Mouse (Mus musculus) liver, postnatal 0 days (tissue): Measurements from ENCODE around the gene Cmtm1. TPM values are rescaled to one million over a fixed set of nuclear protein-coding genes. Genes with fewer than 3 reads are reported as not detected.

Experiments
- ATAC-seq: fragments of 200-750 bp; cut with Nextera tagmentation; 2 replicates; pipeline ENCODE4 v1.8.0; 2017; ENCODE audit warnings: mild to moderate bottlenecking, moderate library complexity
- DNase-seq: peaks from one replicate; pipeline ENCODE4 v3.0.0-alpha.2; 2016
- H3K27ac ChIP-seq: fragments of 300-500 bp; sonication (generic); 2 replicates; pipeline ENCODE4 v1.5.1; 2014; ENCODE audit warnings: antibody characterized with exemption, moderate library complexity, mild to moderate bottlenecking, low read depth
- H3K27me3 ChIP-seq: fragments of 300-500 bp; sonication (generic); 2 replicates; pipeline ENCODE4 v1.6.1; 2014; ENCODE audit warnings: low read length, control low read depth, mixed read lengths; ENCODE audit not compliant: insufficient read depth
- H3K36me3 ChIP-seq: fragments of 300-500 bp; sonication (generic); replicated peaks from 2 replicates; pipeline ENCODE4 v1.6.1; 2014; ENCODE audit warnings: mild to moderate bottlenecking, control low read depth, low read length, moderate library complexity, mixed read lengths; ENCODE audit not compliant: insufficient read depth
- H3K4me1 ChIP-seq: fragments of 300-500 bp; sonication (generic); 2 replicates; pipeline ENCODE4 v1.6.1; 2014; ENCODE audit warnings: antibody characterized with exemption, mild to moderate bottlenecking, control low read depth; ENCODE audit not compliant: insufficient read depth
- H3K4me2 ChIP-seq: fragments of 300-500 bp; sonication (generic); 2 replicates; pipeline ENCODE4 v1.6.1; 2014; ENCODE audit warnings: low read depth, mild to moderate bottlenecking, low read length, moderate library complexity, mixed read lengths
- H3K4me3 ChIP-seq: fragments of 300-500 bp; sonication (generic); 2 replicates; pipeline ENCODE4 v1.5.1; 2014; ENCODE audit warnings: low read depth, low read length
- H3K9ac ChIP-seq: fragments of 300-500 bp; sonication (generic); replicated peaks from 2 replicates; pipeline ENCODE4 v1.6.1; 2014; ENCODE audit warnings: mild to moderate bottlenecking, moderate library complexity
- H3K9me3 ChIP-seq: fragments of 300-500 bp; sonication (generic); 2 replicates; pipeline ENCODE4 v1.6.1; 2016; ENCODE audit warnings: mild to moderate bottlenecking, control low read depth, low read length, mixed read lengths
- CTCF ChIP-seq: sonication (generic); IDR thresholded peaks from 2 replicates; pipeline ENCODE4 v1.5.1; 2016; ENCODE audit warnings: antibody characterized with exemption, low read depth
- EP300 ChIP-seq: IDR thresholded peaks from 2 replicates; pipeline ENCODE4 v1.6.1; 2016; ENCODE audit warnings: antibody characterized with exemption, low read depth, mild to moderate bottlenecking
- WGBS: fragments of 180-500 bp; shearing (Covaris S2); extraction: QIAGEN DNeasy Blood & Tissue Kit; methylation state at CpG from one replicate; pipeline ENCODE4 v1.1.7; 2014; ENCODE audit not compliant: insufficient replicate concordance; 5-methylcytosine and 5-hydroxymethylcytosine counted together
- polyA plus RNA-seq: library from polyadenylated mRNA; unstranded; fragments of >200 nt; fragmentation: Nextera tagmentation; extraction: Ambion mirVana; gene quantifications from 2 replicates; pipeline ENCODE4 v1.2.1, GENCODE M21; 2015

The Cmtm1 gene
- polyA plus RNA-seq, 1 experiment from 2014 or later = not detected

- Histone ChIP-seq H3K4me3 (no peak overlapping the region), H3K4me2 (no peak overlapping the region), H3K36me3 (peaks cover 5% of the 10 kb centered on the region), H3K4me1 (peaks cover 9% of the 10 kb centered on the region), H3K27ac (no peak overlapping the region), H3K27me3 (no peaks in the 10 kb centered on the region), H3K9me3 (no peaks in the 10 kb centered on the region), H3K9ac (no peak overlapping the region)
- ATAC-seq (no peak), DNase-seq (peak; percentile 58)
- TF ChIP-seq CTCF = peak; percentile 78
- TF ChIP-seq EP300 = no peak
- 73% methylated on average over 3 of the region's 3 CpGs for WGBS
Observed at GRCm38 (mm10) chr8:104253016-104253415, 56.9 kb downstream of the Cmtm1 start.

GRCm38 (mm10) chr8:104251461-104251860 lies 58.5 kb downstream of the Cmtm1 start:
- no peak for ATAC-seq
- Histone ChIP-seq H3K4me2 (peak overlapping the region; percentile 93), H3K4me1 (peaks cover 17% of the 10 kb centered on the region), H3K36me3 (no peaks in the 10 kb centered on the region), H3K9ac (peak overlapping the region; percentile 76; the same call in 1 of the 2 replicates), H3K4me3 (peak overlapping the region; percentile 79), H3K27ac (peak overlapping the region; percentile 84; the same call in 1 of the 2 replicates), H3K9me3 (no peaks in the 10 kb centered on the region), H3K27me3 (no peaks in the 10 kb centered on the region)
- peak; percentile 33 for DNase-seq
- no peak for TF ChIP-seq EP300
- TF ChIP-seq CTCF = no peak
- WGBS = under 1% methylated on average over 7 of the region's 7 CpGs

DNA sequence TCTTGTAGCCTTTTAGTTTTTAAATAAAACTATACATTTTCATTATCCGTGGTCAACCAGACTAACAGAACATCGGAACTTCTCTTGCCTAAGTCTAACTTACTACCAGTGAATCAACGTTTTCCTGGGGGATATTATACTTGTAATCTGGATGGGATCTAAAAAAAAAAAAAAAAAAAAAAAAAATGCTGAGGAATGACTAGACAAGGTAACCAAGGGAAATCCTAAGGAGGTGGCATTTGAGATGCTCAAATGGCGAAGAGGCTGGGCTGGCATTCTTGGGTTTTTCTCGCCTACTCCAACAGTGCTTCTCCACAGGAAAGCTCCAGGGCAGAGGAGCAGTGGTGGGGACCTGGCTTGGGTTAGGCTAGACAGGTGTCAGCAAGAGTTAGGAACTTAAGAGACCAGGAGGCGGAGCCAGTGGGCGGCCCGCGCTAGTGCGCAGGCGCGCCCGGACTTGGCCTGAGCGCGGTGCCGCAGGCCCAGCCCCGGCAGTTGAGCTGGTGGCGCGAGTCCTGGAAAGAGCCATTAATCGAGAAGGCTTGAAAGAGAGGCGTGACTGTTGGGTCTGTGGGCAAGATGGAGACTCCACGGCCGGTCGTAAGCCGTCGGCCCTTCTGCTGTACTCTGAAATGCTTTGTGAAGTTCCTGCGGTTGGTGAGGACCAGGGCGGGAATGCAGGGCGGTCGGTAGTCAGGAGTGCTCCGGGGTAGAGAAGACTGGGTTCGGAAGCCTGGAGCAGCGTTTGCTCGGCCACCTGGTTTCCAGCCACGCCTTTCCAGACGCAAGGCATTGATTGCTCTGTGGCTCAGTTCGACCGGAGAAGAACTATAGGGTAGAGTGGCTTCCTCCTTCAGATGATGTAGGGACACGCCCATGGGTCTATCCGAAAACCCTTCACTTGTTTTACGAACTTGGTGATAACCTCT lies 59.2 kb downstream of the Cmtm1 start, which contains the start of gene Cklf:
Cklf (plus strand) TSS at position 423 of the 929 bp plus-strand sequence.
- H3K27ac ChIP-seq = peak within 1 kb of the TSS; percentile 84
- H3K36me3 ChIP-seq = no peaks in the 10 kb centered on the region
- H3K27me3 ChIP-seq = no peaks in the 10 kb centered on the region
- peak; percentile 47 for TF ChIP-seq CTCF
- TF ChIP-seq EP300 = no peak
- H3K4me1 ChIP-seq = peaks cover 17% of the 10 kb centered on the region
- WGBS = 4% methylated on average over 41 of the region's 41 CpGs
- H3K4me2 ChIP-seq = peak within 1 kb of the TSS; percentile 93
- ATAC-seq (peak; percentile 78), DNase-seq (peak; percentile 92)
- H3K9me3 ChIP-seq = no peaks in the 10 kb centered on the region
- H3K4me3 ChIP-seq = peak within 1 kb of the TSS; percentile 79
- H3K9ac ChIP-seq = peak within 1 kb of the TSS; percentile 76

DNA sequence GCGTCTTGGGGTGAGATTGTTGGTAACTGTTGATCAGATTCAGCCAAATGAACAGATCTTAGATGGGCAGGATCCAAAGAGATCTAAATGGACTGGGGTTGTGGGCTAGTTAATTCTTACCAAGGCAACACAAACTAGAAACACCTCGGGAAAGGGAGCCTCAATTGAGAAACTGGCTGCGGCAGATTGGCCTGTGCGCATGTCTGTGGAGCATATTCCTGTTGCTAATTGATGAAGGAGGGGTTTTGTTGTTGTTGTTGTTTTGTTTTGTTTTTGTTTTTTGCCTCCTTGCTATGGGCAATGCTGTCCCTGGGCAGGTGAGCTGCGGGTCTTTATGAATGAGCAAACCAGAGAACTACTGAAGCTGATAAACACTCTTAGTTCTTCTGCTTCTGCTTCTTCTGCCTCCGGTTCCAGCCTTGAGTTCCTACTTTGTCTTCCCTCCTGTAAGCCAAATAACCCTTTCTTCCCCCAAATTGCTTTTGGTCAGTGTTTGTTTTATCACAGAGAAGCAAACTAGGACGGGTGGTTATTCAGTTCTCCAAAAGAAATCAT lies 60.4 kb downstream of the Cmtm1 start:
- H3K4me2 ChIP-seq = no peak overlapping the region

GRCm38 (mm10) chr8:104248276-104248675 lies 61.7 kb downstream of the Cmtm1 start, which contains the start of gene Tk2:
Gene Tk2, minus strand, starts transcription at chr8:104248558.
- Histone ChIP-seq H3K4me2 (peak within 1 kb of the TSS; percentile 88), H3K4me3 (peak within 1 kb of the TSS; percentile 93), H3K9ac (peak within 1 kb of the TSS; percentile 91), H3K36me3 (no peaks in the 10 kb centered on the region; the same call in 1 of the 2 replicates), H3K4me1 (peaks cover 17% of the 10 kb centered on the region), H3K9me3 (no peaks in the 10 kb centered on the region), H3K27ac (peak within 1 kb of the TSS; percentile 91), H3K27me3 (no peaks in the 10 kb centered on the region)
- WGBS = under 1% methylated on average over 28 of the region's 28 CpGs
- ATAC-seq (peak; percentile 86), DNase-seq (peak; percentile 93)
- TF ChIP-seq EP300 (no peak), CTCF (no peak)

More for the DNA sequence above, 60.4 kb downstream of the Cmtm1 start:
- no peak for TF ChIP-seq EP300
- no peak for TF ChIP-seq CTCF
- 73% methylated on average over 7 of the region's 7 CpGs for WGBS
- no peak overlapping the region for H3K9ac ChIP-seq
- H3K4me1 ChIP-seq = peaks cover 17% of the 10 kb centered on the region
- DNase-seq (no peak), ATAC-seq (no peak)
- no peaks in the 10 kb centered on the region for H3K27me3 ChIP-seq
- no peaks in the 10 kb centered on the region; the same call in 1 of the 2 replicates for H3K36me3 ChIP-seq
- no peak overlapping the region for H3K4me3 ChIP-seq
- no peaks in the 10 kb centered on the region for H3K9me3 ChIP-seq
- no peak overlapping the region for H3K27ac ChIP-seq

- 2% methylated on average over 11 of the region's 11 CpGs for WGBS
- ATAC-seq (peak; percentile 44), DNase-seq (peak; percentile 47)
- H3K9ac ChIP-seq = peak overlapping the region; percentile 91
- no peaks in the 10 kb centered on the region for H3K27me3 ChIP-seq
- no peaks in the 10 kb centered on the region for H3K9me3 ChIP-seq
- peak overlapping the region; percentile 88 for H3K4me2 ChIP-seq
- peak overlapping the region; percentile 93 for H3K4me3 ChIP-seq
- no peak for TF ChIP-seq EP300
- TF ChIP-seq CTCF = no peak
- peaks cover 17% of the 10 kb centered on the region for H3K4me1 ChIP-seq
- peak overlapping the region; percentile 91 for H3K27ac ChIP-seq
- H3K36me3 ChIP-seq = peaks cover 3% of the 10 kb centered on the region
Observed at GRCm38 (mm10) chr8:104247908-104248275, 62.1 kb downstream of the Cmtm1 start.
